8 mouse cellular contexts compared by ENCODE assay signal in the genomic region with DNA sequence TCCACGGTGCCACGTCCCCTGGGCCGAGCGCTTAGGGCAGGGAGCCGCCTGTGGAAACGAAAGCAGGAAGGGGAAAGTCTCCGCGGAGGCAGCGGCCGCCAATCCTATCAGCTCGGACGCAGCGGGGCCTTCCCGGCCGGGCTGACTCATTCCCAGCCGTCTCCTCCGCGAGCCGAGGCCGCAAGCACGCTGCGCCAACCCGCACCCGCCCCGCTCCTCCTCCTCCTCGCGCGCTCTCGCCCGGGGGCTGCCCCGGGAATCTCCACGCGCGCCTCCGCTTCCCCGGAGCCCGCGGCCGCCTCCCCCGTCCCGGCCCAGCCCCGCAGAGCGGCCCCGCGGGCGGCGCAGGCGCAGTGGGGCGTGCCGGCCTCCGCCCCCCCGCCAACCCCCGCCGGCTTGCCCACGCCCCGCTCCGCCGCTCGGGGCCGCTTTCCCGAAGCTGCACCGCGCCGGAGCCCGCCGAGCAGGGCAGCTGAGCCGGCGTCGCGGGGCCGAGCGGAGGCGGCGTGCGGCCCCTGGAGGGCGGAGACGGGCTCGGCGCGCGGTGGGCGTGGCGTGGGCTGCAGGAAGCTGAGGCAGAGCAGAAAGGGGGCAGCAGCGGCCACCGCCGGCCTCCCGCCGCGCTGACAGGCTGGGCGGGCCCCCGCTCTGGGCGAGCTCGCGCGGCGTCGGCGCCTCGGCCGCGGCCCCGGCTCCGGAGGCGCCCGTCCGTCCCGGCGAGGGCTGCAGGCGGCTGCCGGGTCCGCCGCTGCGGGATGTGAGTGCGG. TPM values are rescaled to one million over a fixed set of nuclear protein-coding genes. Genes with fewer than 3 reads are reported as not detected.
DNase-seq lines count a peak whose midpoint lies in the region; ATAC-seq and TF ChIP-seq lines count a peak whose summit lies in the region.

Gene Jak2 (plus strand): TSS at position 638 of the 767 bp plus-strand sequence.

- H3K4me1 ChIP-seq in hindbrain, embryonic 14.5 days (replicated peaks; ENCODE audit: control insufficient read depth, insufficient read depth, low read length), result peaks cover 56% of the 10 kb centered on the region

- H3K9me3 ChIP-seq in hindbrain, embryonic 14.5 days (ENCODE audit: control insufficient read depth, low read length), result peaks cover 4% of the 10 kb centered on the region

- no peaks in the 10 kb centered on the region for H3K27me3 ChIP-seq in hindbrain, embryonic 14.5 days (ENCODE audit: control insufficient read depth, insufficient read depth, low read length)

- peak within 1 kb of the TSS; percentile 90 for H3K4me2 ChIP-seq in hindbrain, embryonic 14.5 days (replicated peaks)

- H3K79me2 ChIP-seq in macrophage (ENCODE audit: inconsistent target), result peaks cover 33% of the 10 kb centered on the region

- peak; percentile 94 for ATAC-seq in hindbrain, embryonic 14.5 days (ENCODE audit: low FRiP score)

- peak; percentile 87 for DNase-seq in ZHBTc4 (ENCODE audit: low read depth, low spot score)
- peak; percentile 80 to 88 for DNase-seq in cerebellum, postnatal 36 days
- peak; percentile 80 to 84 for DNase-seq in frontal cortex, postnatal 36 days (ENCODE audit: low spot score in 2 of 2)
- peak; percentile 88 for DNase-seq in hindbrain, embryonic 14.5 days (ENCODE audit: low spot score)
- peak; percentile 86 to 91 for DNase-seq in left cerebral cortex, adult 2 months (ENCODE audit: extremely low spot score in 1 of 2, low spot score in 2 of 2)
- peak; percentile 89 for DNase-seq in retina, postnatal 7 days (ENCODE audit: low read depth, low spot score)
- DNase-seq in urinary bladder, adult 18-20 months (ENCODE audit: low spot score in 2 of 2), result peak; percentile 81 to 90

- H3K4me3 ChIP-seq in hindbrain, embryonic 14.5 days (replicated peaks; ENCODE audit: low read length), result peak within 1 kb of the TSS; percentile 97
- H3K4me3 ChIP-seq in left cerebral cortex, adult 2 months, result peak within 1 kb of the TSS; percentile 95
- H3K4me3 ChIP-seq in macrophage (ENCODE audit: inconsistent target), result peak within 1 kb of the TSS; percentile 68

- peak; percentile 35 for TF ChIP-seq CTCF in left cerebral cortex, adult 2 months (IDR thresholded peaks at IDR 0.05)

- peak within 1 kb of the TSS; percentile 98 for H3K9ac ChIP-seq in hindbrain, embryonic 14.5 days

- no peaks in the 10 kb centered on the region for H3K36me3 ChIP-seq in hindbrain, embryonic 14.5 days (replicated peaks; ENCODE audit: control insufficient read depth, insufficient read depth)
- H3K36me3 ChIP-seq in macrophage (ENCODE audit: inconsistent target), result no peaks in the 10 kb centered on the region

- peak within 1 kb of the TSS; percentile 98 for H3K27ac ChIP-seq in hindbrain, embryonic 14.5 days
- peak within 1 kb of the TSS; percentile 98 for H3K27ac ChIP-seq in left cerebral cortex, adult 2 months
- H3K27ac ChIP-seq in macrophage, result peak within 1 kb of the TSS; percentile 64

- under 1% methylated on average over 90 of the region's 114 CpGs for WGBS in hindbrain, embryonic 14.5 days
- under 1% methylated on average over 80 of the region's 114 CpGs for WGBS in macrophage (ENCODE audit: missing documents)

- intact Hi-C loops in left cerebral cortex, adult 2 months (cut with DNase I), result loop anchor here (2.0 to 10.0 kb wide), 5 partner anchors 151 to 477 kb away; partner anchors contain the start of genes 4430402I18Rik, Ak3 and Rcl1

RNA-seq across cellular contexts. Expression of gene Jak2, which starts in this region (rescaled TPM):
- polyA plus RNA-seq in hindbrain, embryonic 14.5 days (2014; fragmentation: Nextera tagmentation; extraction: Ambion mirVana), result 20.3 and 23.5 TPM in 2 replicates
- total RNA-seq in left cerebral cortex, adult 2 months (2021), result 10 to 100 TPM; 34.7 to 39.5 TPM
- total RNA-seq in macrophage (2018; cell fraction: chromatin; rRNA removed), result 100 to 1,000 TPM in 14 of 26 experiments, 10 to 100 TPM in 12; 30.3 to 765 (median 103) TPM
- 100 to 1,000 TPM in 5 of 26 experiments, 10 to 100 TPM in 21; 24.7 to 238 (median 74.6) TPM for total RNA-seq in macrophage (2018; cell fraction: cytosol; rRNA removed)
- total RNA-seq in macrophage (2018; cell fraction: nucleus; rRNA removed), result 100 to 1,000 TPM in 18 of 26 experiments, 10 to 100 TPM in 8; 34.5 to 694 (median 153) TPM
- polyA plus RNA-seq in macrophage (2018), result 15.0 to 26.6 TPM (median 24.0 TPM) in 3 replicates

Comparison
In these comparisons a context has a peak if more than half of its experiments do, and no peak if none do; other contexts are left out.
1. Peak in every context shown above with its lines: DNase-seq, ATAC-seq, H3K4me3 ChIP-seq and H3K27ac ChIP-seq.